Mouse (Mus musculus): ENCODE measurements at regions not wholly inside any gene's neighbourhood (a gene's known extent, or its start where the extent isn't known, plus 50 kb on each side); places are given as distances from the start of the nearest gene placed in this dataset.

GRCm38 (mm10) chr12:79932905-79933304 lies 179.9 kb downstream of the Zfp36l1 start:
- no peak for DNase-seq (ENCODE audit: low read depth, low spot score)
- H3K4me3 ChIP-seq (ENCODE audit: control insufficient read depth in 1 of 2, insufficient read depth in 1 of 2, low read depth in 2 of 2, low read length in 2 of 2), result no peak overlapping the region
- H3K79me2 ChIP-seq (ENCODE audit: control insufficient read depth, insufficient read depth, low read length, poor library complexity), result no peaks in the 10 kb centered on the region
- H3K9me3 ChIP-seq (replicated peaks; ENCODE audit: insufficient read depth, low read length), result no peaks in the 10 kb centered on the region
- H3K27ac ChIP-seq (ENCODE audit: control insufficient read depth, low read depth, low read length), result no peak overlapping the region
- no peaks in the 10 kb centered on the region for H3K36me3 ChIP-seq (ENCODE audit: control insufficient read depth in 1 of 2, insufficient read depth in 2 of 2, low read length in 2 of 2)
- H3K27me3 ChIP-seq (ENCODE audit: control insufficient read depth in 1 of 2, insufficient read depth in 2 of 2, low read length in 2 of 2), result peaks cover 1 to 6% of the 10 kb centered on the region in 2 experiments
- no peaks in the 10 kb centered on the region for H3K4me1 ChIP-seq (ENCODE audit: control insufficient read depth in 1 of 2, insufficient read depth in 2 of 2, low read length in 2 of 2)
- H3K9ac ChIP-seq (ENCODE audit: control insufficient read depth, low read depth, low read length, poor library complexity, severe bottlenecking), result no peak overlapping the region
- no peak for TF ChIP-seq MYC (IDR thresholded peaks at IDR 0.05; ENCODE audit: low read depth, low read length)
- TF ChIP-seq POLR2A (IDR thresholded peaks at IDR 0.05; ENCODE audit: control insufficient read depth in 1 of 2, insufficient read depth in 1 of 2, low read depth in 1 of 2, low read length in 2 of 2, poor library complexity in 1 of 2), result no peak
- TF ChIP-seq SIN3A (IDR thresholded peaks at IDR 0.05; ENCODE audit: low read length), result no peak
- TF ChIP-seq KAT2A (conservative IDR thresholded peaks at IDR 0.05; ENCODE audit: low read depth, low read length), result no peak
- TF ChIP-seq MAX (IDR thresholded peaks at IDR 0.05; ENCODE audit: low read length), result no peak
- TF ChIP-seq RCOR1 (IDR thresholded peaks at IDR 0.05; ENCODE audit: low read depth, low read length), result no peak
- no peak for TF ChIP-seq HCFC1 (IDR thresholded peaks at IDR 0.05; ENCODE audit: low read depth, low read length)
- no peak for TF ChIP-seq CHD2 (IDR thresholded peaks at IDR 0.05; ENCODE audit: low read length)
- TF ChIP-seq TAL1 (IDR thresholded peaks at IDR 0.05; ENCODE audit: low read length), result no peak
- TF ChIP-seq TCF12 (IDR thresholded peaks at IDR 0.05; ENCODE audit: low read depth, low read length), result no peak
- TF ChIP-seq POLR2AphosphoS5 (IDR thresholded peaks at IDR 0.05; ENCODE audit: borderline replicate concordance, low read depth, low read length), result no peak
- TF ChIP-seq SMC3 (IDR thresholded peaks at IDR 0.05; ENCODE audit: low read depth, low read length), result no peak
- no peak for TF ChIP-seq UBTF (IDR thresholded peaks at IDR 0.05; ENCODE audit: borderline replicate concordance, insufficient read depth, low read depth, low read length)
- TF ChIP-seq MAZ (IDR thresholded peaks at IDR 0.05; ENCODE audit: low read depth, low read length), result no peak
- TF ChIP-seq CTCF (IDR thresholded peaks at IDR 0.05 in 2 of 3, conservative IDR thresholded peaks at IDR 0.05 in 1 of 3; ENCODE audit: control insufficient read depth in 1 of 3, insufficient read depth in 1 of 3, low read depth in 2 of 3, low read length in 3 of 3, poor library complexity in 1 of 3, severe bottlenecking in 1 of 3), result no peak
- no peak for TF ChIP-seq MAFK (IDR thresholded peaks at IDR 0.05; ENCODE audit: borderline replicate concordance, low read depth, low read length)
- TF ChIP-seq NELFE (IDR thresholded peaks at IDR 0.05; ENCODE audit: low read depth, low read length), result no peak
- no peak for TF ChIP-seq USF1 (IDR thresholded peaks at IDR 0.05; ENCODE audit: low read depth, low read length)
- TF ChIP-seq POLR2AphosphoS2 (IDR thresholded peaks at IDR 0.05; ENCODE audit: low read length), result no peak

GRCm38 (mm10) chr12:79931455-79931854 lies 181.4 kb downstream of the Zfp36l1 start:
- Histone ChIP-seq H3K4me3 (ENCODE audit: control insufficient read depth in 1 of 2, insufficient read depth in 1 of 2, low read depth in 2 of 2, low read length in 2 of 2) (no peak overlapping the region), H3K4me1 (ENCODE audit: control insufficient read depth in 1 of 2, insufficient read depth in 2 of 2, low read length in 2 of 2) (no peaks in the 10 kb centered on the region), H3K27ac (ENCODE audit: control insufficient read depth, low read depth, low read length) (no peak overlapping the region), H3K27me3 (ENCODE audit: control insufficient read depth in 1 of 2, insufficient read depth in 2 of 2, low read length in 2 of 2) (peaks cover 1 to 6% of the 10 kb centered on the region in 2 experiments), H3K36me3 (ENCODE audit: control insufficient read depth in 1 of 2, insufficient read depth in 2 of 2, low read length in 2 of 2) (no peaks in the 10 kb centered on the region), H3K9ac (ENCODE audit: control insufficient read depth, low read depth, low read length, poor library complexity, severe bottlenecking) (no peak overlapping the region), H3K79me2 (ENCODE audit: control insufficient read depth, insufficient read depth, low read length, poor library complexity) (no peaks in the 10 kb centered on the region), H3K9me3 (replicated peaks; ENCODE audit: insufficient read depth, low read length) (no peaks in the 10 kb centered on the region)
- no peak for TF ChIP-seq EP300 (IDR thresholded peaks at IDR 0.05; ENCODE audit: low read depth in 1 of 2, low read length in 2 of 2)
- TF ChIP-seq MYC (IDR thresholded peaks at IDR 0.05; ENCODE audit: low read depth, low read length), result no peak
- TF ChIP-seq MYB (IDR thresholded peaks at IDR 0.05; ENCODE audit: low read depth, low read length), result no peak
- TF ChIP-seq POLR2AphosphoS5 (IDR thresholded peaks at IDR 0.05; ENCODE audit: borderline replicate concordance, low read depth, low read length), result no peak
- no peak for TF ChIP-seq MXI1 (IDR thresholded peaks at IDR 0.05; ENCODE audit: low read depth, low read length)
- no peak for TF ChIP-seq ZMIZ1 (IDR thresholded peaks at IDR 0.05; ENCODE audit: low read depth, low read length)
- TF ChIP-seq MAZ (IDR thresholded peaks at IDR 0.05; ENCODE audit: low read depth, low read length), result no peak
- no peak for TF ChIP-seq MAFK (IDR thresholded peaks at IDR 0.05; ENCODE audit: borderline replicate concordance, low read depth, low read length)
- TF ChIP-seq MEF2A (IDR thresholded peaks at IDR 0.05; ENCODE audit: extremely low read depth, insufficient replicate concordance, low read depth, low read length, poor library complexity, severe bottlenecking), result no peak
- TF ChIP-seq TCF12 (IDR thresholded peaks at IDR 0.05; ENCODE audit: low read depth, low read length), result no peak
- TF ChIP-seq GABPA (IDR thresholded peaks at IDR 0.05; ENCODE audit: low read depth, low read length), result no peak
- no peak for DNase-seq (ENCODE audit: low read depth, low spot score)
